Mouse (Mus musculus): ENCODE data around the gene Tas2r103.

The Tas2r103 gene

DNA sequence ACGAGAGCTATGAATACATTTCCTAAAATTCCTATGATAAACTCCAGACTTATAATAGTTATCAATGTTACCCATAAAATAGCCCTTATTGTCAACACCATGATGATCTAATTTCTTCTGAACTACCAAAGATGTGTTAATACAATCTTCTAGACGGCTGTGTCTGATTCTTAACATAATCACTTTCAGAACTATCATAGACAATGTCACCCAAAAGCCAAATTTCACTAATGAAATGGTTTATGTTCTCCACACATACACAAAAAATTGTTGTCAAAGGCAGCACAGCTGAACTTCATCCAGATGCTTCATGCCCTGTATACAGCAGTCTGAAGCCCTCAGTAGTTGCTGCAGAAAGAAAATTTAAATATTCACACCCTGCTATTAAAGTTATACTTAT lies at the start of gene Tas2r103:
TSS of gene Tas2r103 (minus strand) at position 101 of the 400 bp plus-strand sequence.
- ATAC-seq (ENCODE audit: insufficient number of reproducible peaks, low FRiP score, low TSS enrichment), result no peak

DNA sequence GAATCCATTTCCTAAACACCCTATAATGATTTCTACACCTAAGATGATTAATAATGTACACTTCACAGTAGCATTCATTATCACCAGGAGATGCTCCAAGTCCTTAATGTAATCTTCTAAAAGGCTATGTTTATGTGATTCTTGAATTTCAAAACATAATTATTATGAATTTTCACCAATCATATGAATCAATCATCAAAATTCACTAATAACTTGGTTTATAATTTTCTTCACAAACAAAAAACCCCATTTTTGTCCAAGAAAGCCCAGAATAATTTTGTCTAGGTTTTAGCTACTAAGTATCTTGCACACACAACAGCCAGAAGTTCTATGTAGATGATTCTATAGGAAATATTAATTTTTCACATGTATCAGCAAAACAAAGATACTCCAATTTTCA lies 18.8 kb upstream of the Tas2r103 start, which contains the start of gene Tas2r140:
TSS of gene Tas2r140 (minus strand) at position 101 of the 400 bp plus-strand sequence.
- no peak for ATAC-seq (ENCODE audit: insufficient number of reproducible peaks, low FRiP score, low TSS enrichment)
